Mouse (Mus musculus): Measurements from ENCODE around the gene Hp1bp3.

The Hp1bp3 gene

DNA sequence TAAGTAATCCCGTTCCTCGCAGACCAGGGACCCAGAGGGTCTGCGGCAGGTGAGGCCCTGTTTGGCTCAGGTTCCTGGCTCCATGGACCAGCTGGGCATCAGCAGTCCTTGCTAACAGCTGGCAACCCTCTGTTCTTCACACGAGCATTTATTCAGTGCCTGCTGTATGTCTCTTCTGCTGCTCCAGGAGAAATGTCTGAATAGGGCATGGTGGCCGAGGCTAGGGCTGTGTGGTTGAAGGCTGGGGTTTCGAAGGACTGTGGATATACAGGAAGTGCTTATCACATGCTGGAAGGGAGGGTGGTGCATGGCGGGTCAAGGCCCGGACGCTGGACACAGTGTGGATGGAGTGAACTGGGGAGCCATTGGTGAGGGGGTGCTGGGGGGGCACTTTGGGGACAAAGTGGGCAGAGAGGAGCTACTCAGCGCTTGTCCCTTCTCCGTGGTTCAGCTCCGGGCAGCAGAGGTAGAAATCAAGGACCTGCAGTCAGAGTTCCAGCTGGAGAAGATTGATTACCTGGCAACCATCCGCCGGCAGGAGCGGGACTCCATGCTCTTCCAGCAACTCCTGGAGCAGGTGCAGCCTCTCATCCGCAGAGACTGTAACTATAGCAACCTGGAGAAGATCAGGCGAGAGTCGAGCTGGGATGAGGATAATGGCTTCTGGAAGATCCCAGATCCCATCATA is 77.3 kb downstream of the Hp1bp3 start:
- in situ Hi-C loops (cut with MboI, MseI): no loop called here

DNA sequence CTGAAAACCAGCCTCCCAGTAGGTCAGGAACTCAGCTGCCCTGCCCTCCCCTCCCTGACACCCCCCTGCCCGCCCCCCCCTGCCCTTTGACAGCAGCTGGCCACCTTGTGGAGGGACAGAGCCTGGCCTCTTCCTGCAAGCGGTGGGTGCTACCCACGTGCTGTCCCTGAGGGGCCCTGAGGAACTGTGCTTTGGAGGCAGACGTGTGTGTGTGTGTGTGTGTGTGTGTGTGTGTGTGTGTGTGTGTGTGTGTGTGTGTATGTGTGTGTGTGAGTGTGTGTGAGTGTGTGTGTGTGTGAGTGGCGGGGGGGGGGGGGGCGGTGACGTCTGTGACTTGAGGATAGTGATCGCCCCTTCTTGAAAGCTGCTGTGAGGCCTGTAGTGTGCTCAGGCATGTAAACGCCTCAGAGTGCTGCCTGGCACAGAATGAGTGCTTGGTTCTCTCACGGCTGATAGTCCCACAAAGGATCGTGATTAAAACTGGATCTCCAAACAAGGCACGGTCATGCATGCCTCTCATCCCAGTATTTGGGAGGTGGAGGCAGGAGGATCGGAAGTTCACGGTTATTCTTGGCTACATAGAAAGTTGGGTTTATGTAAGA is 78.0 kb downstream of the Hp1bp3 start:
- in situ Hi-C loops (cut with MboI, MseI): no loop called here

Data from T-helper 2 cell (primary cell).